Mouse (Mus musculus) embryonic stem cell, embryonic (primary cell): ENCODE measurements around the gene Slc12a7.
"Not testable (repeated sequence)": the region's sequence is repeated elsewhere in the genome, so short reads cannot be mapped to it uniquely, and the experiment has no call there.

Experiments
- CTCF ChIA-PET, 4 experiments: fragments of 300-600 bp in 2 of 4; fragments of 350-600 bp in 2 of 4; sonication (Branson Sonifier 250); formaldehyde crosslinking; loops; one replicate each; lab custom pipeline; 2022; ENCODE audit warnings: inconsistent platforms in 2 of 4; lab: Charles Lee
- POLR2A ChIA-PET, 4 experiments: fragments of 300-600 bp in 2 of 4; fragments of 350-600 bp in 2 of 4; sonication (Branson Sonifier 250); formaldehyde crosslinking; loops; one replicate each; lab custom pipeline; 2022; ENCODE audit warnings: antibody characterized with exemption in 4 of 4, inconsistent platforms in 1 of 4; lab: Charles Lee

Slc12a7 gene

GRCm38 (mm10) chr13:73732742-73733700, at the start of gene Slc12a7:
TSS of gene Slc12a7 (plus strand) at chr13:73733094.
- ChIA-PET CTCF (interaction anchor here in 2 of 4 experiments (0.5 to 1.7 kb wide), 3 partner anchors 10 to 579 kb away, joined by 3 to 5 read pairs (median 3); no protein-coding TSS in a partner anchor), POLR2A (interaction anchor here in 3 of 4 experiments (0.6 to 1.6 kb wide), 8 partner anchors 9 to 205 kb away, joined by 3 to 4 read pairs (median 3); partner anchors contain the start of genes Brd9 (in 2 of the 3) and Trip13 (in 2 of the 3))

- ChIA-PET CTCF (interaction anchor here (0.7 to 1.3 kb wide), 5 partner anchors 9 to 145 kb away, joined by 3 to 5 read pairs (median 3); no protein-coding TSS in a partner anchor), POLR2A (no interaction called here)
These were observed 49.2 kb upstream of the Slc12a7 start for GRCm38 (mm10) chr13:73683682-73684081.

GRCm38 (mm10) chr13:73684412-73684811, 48.5 kb upstream of the Slc12a7 start:
- ChIA-PET CTCF (interaction anchor here (0.7 to 1.3 kb wide), 4 partner anchors 8 to 144 kb away, joined by 3 to 5 read pairs (median 3); no protein-coding TSS in a partner anchor), POLR2A (no interaction called here)

- ChIA-PET CTCF (no interaction called here), POLR2A (no interaction called here)
These were observed 47.4 kb upstream of the Slc12a7 start for GRCm38 (mm10) chr13:73685502-73685901.

- ChIA-PET POLR2A (interaction anchor here in 1 of 4 experiments (0.7 kb wide), 1 partner anchor 47 kb away, joined by 3 read pairs; no protein-coding TSS in a partner anchor), CTCF (no interaction called here)
These were observed 45.3 kb upstream of the Slc12a7 start for GRCm38 (mm10) chr13:73687601-73688000.

GRCm38 (mm10) chr13:73688934-73689333, 44.0 kb upstream of the Slc12a7 start:
- ChIA-PET CTCF (no interaction called here), POLR2A (interaction anchor here in 1 of 4 experiments (1.1 kb wide), 1 partner anchor 12 kb away, joined by 3 read pairs; no protein-coding TSS in a partner anchor)

GRCm38 (mm10) chr13:73692249-73692868, 40.5 kb upstream of the Slc12a7 start:
- ChIA-PET POLR2A (interaction anchor here in 1 of 4 experiments (0.6 to 1.3 kb wide), 2 partner anchors 18 to 166 kb away, joined by 3 read pairs; no protein-coding TSS in a partner anchor), CTCF (interaction anchor here (0.6 to 2.5 kb wide), 60 partner anchors 9 to 744 kb away, joined by 3 to 34 read pairs (median 4); partner anchors contain the start of genes Slc6a19 (in 2 of the 4), Nkd2 (in 1 of the 4), Slc6a18 (in 1 of the 4) and Slc6a3 (in 1 of the 4))

GRCm38 (mm10) chr13:73693333-73693732, 39.6 kb upstream of the Slc12a7 start:
- CTCF ChIA-PET, result interaction anchor here (0.5 to 2.5 kb wide), 19 partner anchors 8 to 310 kb away, joined by 3 to 34 read pairs (median 5); partner anchors contain the start of gene Slc6a19 (in 1 of the 4)

GRCm38 (mm10) chr13:73694972-73695371, 37.9 kb upstream of the Slc12a7 start:
- POLR2A ChIA-PET, result interaction anchor here in 1 of 4 experiments (0.6 to 1.5 kb wide), 3 partner anchors 10 to 154 kb away, joined by 3 to 6 read pairs (median 5); partner anchors contain the start of gene Slc6a19
- CTCF ChIA-PET, result interaction anchor here in 2 of 4 experiments (0.8 to 1.7 kb wide), 2 partner anchors 23 to 49 kb away, joined by 4 read pairs; no protein-coding TSS in a partner anchor

More at GRCm38 (mm10) chr13:73693333-73693732, 39.6 kb upstream of the Slc12a7 start:
- POLR2A ChIA-PET, result interaction anchor here in 1 of 4 experiments (1.3 kb wide), 1 partner anchor 17 kb away, joined by 3 read pairs; no protein-coding TSS in a partner anchor

- CTCF ChIA-PET, result no interaction called here
These were observed 36.4 kb upstream of the Slc12a7 start for GRCm38 (mm10) chr13:73696529-73696928.

GRCm38 (mm10) chr13:73699714-73700113, 33.2 kb upstream of the Slc12a7 start:
- ChIA-PET CTCF (interaction anchor here in 1 of 4 experiments (0.7 kb wide), 1 partner anchor 261 kb away, joined by 4 read pairs; no protein-coding TSS in a partner anchor), POLR2A (interaction anchor here in 1 of 4 experiments (1.0 kb wide), 1 partner anchor 58 kb away, joined by 3 read pairs; no protein-coding TSS in a partner anchor)

More at GRCm38 (mm10) chr13:73696529-73696928, 36.4 kb upstream of the Slc12a7 start:
- POLR2A ChIA-PET, result interaction anchor here in 2 of 4 experiments (0.6 to 1.5 kb wide), 3 partner anchors 9 to 76 kb away, joined by 3 to 5 read pairs (median 3); partner anchors contain the start of gene Slc6a19 (in 1 of the 2)

- ChIA-PET POLR2A (interaction anchor here in 1 of 4 experiments (0.9 kb wide), 1 partner anchor 73 kb away, joined by 3 read pairs; no protein-coding TSS in a partner anchor), CTCF (interaction anchor here in 1 of 4 experiments (1.1 kb wide), 2 partner anchors 8 to 14 kb away, joined by 4 to 6 read pairs; no protein-coding TSS in a partner anchor)
These were observed 32.3 kb upstream of the Slc12a7 start for GRCm38 (mm10) chr13:73700554-73700953.

- POLR2A ChIA-PET, result interaction anchor here in 1 of 4 experiments (0.9 kb wide), 1 partner anchor 74 kb away, joined by 3 read pairs; no protein-coding TSS in a partner anchor
These were observed 31.6 kb upstream of the Slc12a7 start for GRCm38 (mm10) chr13:73701161-73701883.

GRCm38 (mm10) chr13:73702776-73703175, 30.1 kb upstream of the Slc12a7 start:
- ChIA-PET CTCF (no interaction called here), POLR2A (no interaction called here)

More at GRCm38 (mm10) chr13:73701161-73701883, 31.6 kb upstream of the Slc12a7 start:
- CTCF ChIA-PET, result interaction anchor here in 2 of 4 experiments (1.1 kb wide), 3 partner anchors 9 to 13 kb away, joined by 4 to 6 read pairs (median 4); no protein-coding TSS in a partner anchor

- CTCF ChIA-PET, result interaction anchor here in 2 of 4 experiments (0.6 to 1.4 kb wide), 3 partner anchors 11 to 169 kb away, joined by 3 to 4 read pairs (median 3); no protein-coding TSS in a partner anchor
These were observed 29.4 kb upstream of the Slc12a7 start for GRCm38 (mm10) chr13:73703486-73703885.

GRCm38 (mm10) chr13:73704694-73705325, 28.1 kb upstream of the Slc12a7 start, which contains the start of gene Slc6a19:
TSS of gene Slc6a19 (minus strand) at chr13:73704865.
- POLR2A ChIA-PET, result interaction anchor here in 1 of 4 experiments (1.5 to 1.7 kb wide), 2 partner anchors 9 to 10 kb away, joined by 3 to 5 read pairs; no protein-coding TSS in a partner anchor
- CTCF ChIA-PET, result interaction anchor here in 3 of 4 experiments (1.2 to 1.5 kb wide), 4 partner anchors 12 to 14 kb away, joined by 3 to 9 read pairs (median 4); no protein-coding TSS in a partner anchor

More at GRCm38 (mm10) chr13:73703486-73703885, 29.4 kb upstream of the Slc12a7 start:
- POLR2A ChIA-PET, result not testable (repeated sequence)
